Mouse (Mus musculus) E14TG2a.4 (cell line): Measurements from ENCODE around the gene Gucy2g.

Experiments
- H3K27me3 ChIP-seq: 2 replicates; pipeline ENCODE4 v1.6.1; 2014; ENCODE audit warnings: low read length, control low read depth; ENCODE audit not compliant: insufficient read depth
- H3K36me3 ChIP-seq: 2 replicates; pipeline ENCODE4 v1.6.1; 2014; ENCODE audit warnings: low read length, control low read depth; ENCODE audit not compliant: insufficient read depth
- H3K4me1 ChIP-seq: replicated peaks from 2 replicates; pipeline ENCODE4 v1.6.1; 2014; ENCODE audit warnings: low read depth, low read length, control low read depth
- H3K4me3 ChIP-seq: replicated peaks from 2 replicates; pipeline ENCODE4 v1.5.1; 2014; ENCODE audit warnings: mild to moderate bottlenecking, low read length
- H3K9me3 ChIP-seq: 2 replicates; pipeline ENCODE4 v1.6.1; 2014; ENCODE audit warnings: low read length, control low read depth
- CTCF ChIP-seq: conservative IDR thresholded peaks from 2 replicates; pipeline ENCODE4 v1.5.1; 2014; ENCODE audit warnings: low read length
- NANOG ChIP-seq: IDR thresholded peaks from 2 replicates; pipeline ENCODE4 v1.6.1; 2014; ENCODE audit warnings: borderline replicate concordance, low read length, mixed read lengths
- POU5F1 ChIP-seq: IDR thresholded peaks from 2 replicates; pipeline ENCODE4 v1.6.1; 2014; ENCODE audit warnings: low read length, borderline replicate concordance

Gene Gucy2g

DNA sequence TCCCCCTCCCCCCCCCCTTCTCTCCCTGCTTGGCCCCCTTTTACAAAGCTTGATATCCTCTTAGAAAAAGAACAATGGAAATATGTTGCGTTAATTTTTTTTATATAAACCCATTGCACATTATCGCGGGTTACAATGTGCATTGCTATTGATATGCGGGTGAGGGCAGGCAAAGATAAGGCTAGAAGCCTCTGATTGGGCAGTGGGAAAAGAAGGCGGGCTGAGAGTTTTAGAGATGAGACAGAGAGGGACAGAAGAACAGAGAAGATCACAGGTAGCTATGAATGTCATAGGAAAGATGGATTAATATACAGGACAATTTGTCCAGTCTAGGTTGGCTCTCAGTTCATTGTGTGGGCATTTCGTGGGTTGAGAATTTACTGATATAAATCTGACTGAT lies 33.8 kb downstream of the Gucy2g start:
- H3K4me3 ChIP-seq, result no peak overlapping the region
- peaks cover 10% of the 10 kb centered on the region for H3K27me3 ChIP-seq
- peaks cover 10% of the 10 kb centered on the region for H3K4me1 ChIP-seq
- no peaks in the 10 kb centered on the region for H3K36me3 ChIP-seq
- no peak for TF ChIP-seq POU5F1
- no peak for TF ChIP-seq NANOG
- TF ChIP-seq CTCF, result no peak
- no peaks in the 10 kb centered on the region for H3K9me3 ChIP-seq

DNA sequence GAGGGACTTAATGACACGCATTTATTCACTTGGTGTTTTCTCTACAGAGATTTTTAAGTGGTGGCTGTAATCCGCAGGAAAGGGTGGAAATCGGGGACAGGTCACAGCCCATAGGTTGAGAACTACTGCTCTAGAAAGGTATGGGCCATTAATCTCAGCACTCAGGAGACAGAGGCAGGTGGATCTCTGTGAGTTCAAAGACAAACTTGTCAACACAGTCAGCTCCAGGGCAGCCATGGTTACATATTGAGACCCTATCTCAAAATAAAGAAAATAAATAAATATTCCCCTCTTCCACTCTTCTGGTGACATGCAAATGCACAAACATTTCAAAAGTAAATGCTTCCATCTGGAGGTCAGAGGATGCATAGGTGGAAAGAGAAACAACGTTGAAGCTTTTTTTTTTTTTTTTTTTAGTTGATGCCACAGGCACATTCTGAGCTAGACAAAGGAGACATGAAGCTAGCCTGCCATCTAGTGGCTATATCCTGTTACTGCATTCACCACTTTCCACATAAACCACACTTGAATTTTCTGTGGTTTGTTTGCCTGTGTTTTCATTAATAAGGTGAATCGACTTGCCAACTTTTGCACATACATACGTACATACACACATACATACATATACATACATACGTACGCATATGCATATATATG lies 34.4 kb downstream of the Gucy2g start:
- Histone ChIP-seq H3K4me3 (no peak overlapping the region), H3K4me1 (peaks cover 10% of the 10 kb centered on the region), H3K27me3 (peaks cover 10% of the 10 kb centered on the region), H3K9me3 (no peaks in the 10 kb centered on the region), H3K36me3 (no peaks in the 10 kb centered on the region)
- no peak for TF ChIP-seq POU5F1
- TF ChIP-seq CTCF, result peak; percentile 88

DNA sequence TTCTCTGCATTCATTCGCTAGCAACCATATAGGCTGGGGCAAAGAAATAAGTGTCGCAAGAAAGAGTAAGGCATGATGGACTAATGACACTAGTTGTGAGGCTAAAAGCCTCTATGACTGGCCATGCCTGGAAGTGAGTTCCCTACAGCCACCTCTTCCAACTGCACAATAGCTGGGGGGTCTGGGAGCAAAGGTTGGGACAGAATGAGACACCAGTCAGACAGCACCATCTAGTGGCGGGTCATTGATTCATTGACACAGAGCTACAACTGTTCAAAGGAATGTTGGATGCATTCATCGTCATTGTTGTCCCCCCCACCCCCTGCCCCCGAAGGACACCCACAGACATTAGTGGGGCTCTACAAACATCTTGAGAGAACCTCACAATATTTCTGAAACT lies 42.7 kb downstream of the Gucy2g start:
- Histone ChIP-seq H3K4me1 (peaks cover 11% of the 10 kb centered on the region), H3K4me3 (no peak overlapping the region), H3K27me3 (no peaks in the 10 kb centered on the region), H3K9me3 (no peaks in the 10 kb centered on the region), H3K36me3 (no peaks in the 10 kb centered on the region)
- TF ChIP-seq CTCF, result peak; percentile 43
- TF ChIP-seq POU5F1, result no peak
- TF ChIP-seq NANOG, result no peak

DNA sequence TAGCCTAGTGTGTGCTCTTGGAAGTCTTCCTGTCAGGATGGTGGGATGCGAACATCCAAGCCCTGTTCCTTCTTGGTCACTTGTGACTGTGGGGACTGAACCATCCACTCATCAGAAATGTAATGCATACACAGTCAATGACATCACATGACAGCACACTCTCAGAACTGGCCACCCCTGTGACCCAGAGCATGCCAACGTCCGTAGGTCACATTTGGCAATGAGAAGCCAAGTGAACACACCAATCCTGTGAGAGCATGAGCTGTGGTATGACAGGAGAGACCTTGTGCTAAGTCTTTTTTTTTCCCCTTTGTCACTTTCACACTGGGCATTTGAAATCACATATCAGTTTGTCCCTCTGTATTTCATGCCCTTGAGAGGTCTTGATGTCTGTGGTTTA lies 45.5 kb downstream of the Gucy2g start:
- TF ChIP-seq CTCF, result no peak
- no peak for TF ChIP-seq POU5F1
- TF ChIP-seq NANOG, result no peak
- no peak overlapping the region for H3K4me3 ChIP-seq

DNA sequence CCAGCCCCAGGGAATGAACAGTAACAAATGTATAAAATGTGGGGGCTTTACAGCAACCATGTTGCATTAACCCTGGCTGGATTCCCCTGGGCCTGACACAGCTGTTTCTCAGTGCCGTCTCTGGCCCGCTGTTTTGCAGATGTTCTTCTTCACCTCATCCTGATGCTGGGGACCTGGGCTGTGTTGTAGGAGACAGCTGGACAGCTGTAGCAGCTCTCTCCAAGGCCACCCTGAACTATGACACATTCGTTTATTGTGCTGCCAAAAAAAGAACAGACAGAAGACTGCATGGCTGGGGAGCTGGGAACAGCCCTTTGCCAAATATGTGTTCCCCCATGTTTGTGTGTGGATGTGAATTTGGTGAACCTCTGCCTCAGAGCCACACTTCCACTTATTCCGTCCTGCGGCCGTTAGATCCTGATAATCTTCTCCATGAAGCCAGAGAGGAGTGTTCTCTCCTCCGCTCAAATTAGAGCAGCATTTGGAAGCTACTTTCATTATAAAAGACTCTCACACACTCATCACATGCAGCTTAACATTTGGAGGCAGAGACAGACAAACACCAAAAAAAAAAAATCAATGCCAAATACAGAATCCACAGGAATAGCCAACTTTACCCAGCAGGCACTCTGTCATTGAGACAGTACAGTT lies 46.4 kb downstream of the Gucy2g start:
- Histone ChIP-seq H3K9me3 (no peaks in the 10 kb centered on the region), H3K4me3 (no peak overlapping the region), H3K27me3 (no peaks in the 10 kb centered on the region), H3K4me1 (peaks cover 11% of the 10 kb centered on the region), H3K36me3 (no peaks in the 10 kb centered on the region)
- no peak for TF ChIP-seq POU5F1
- no peak for TF ChIP-seq CTCF
- TF ChIP-seq NANOG, result no peak

More for the DNA sequence above, 45.5 kb downstream of the Gucy2g start:
- Histone ChIP-seq H3K9me3 (no peaks in the 10 kb centered on the region), H3K4me1 (peaks cover 11% of the 10 kb centered on the region), H3K27me3 (no peaks in the 10 kb centered on the region), H3K36me3 (no peaks in the 10 kb centered on the region)

DNA sequence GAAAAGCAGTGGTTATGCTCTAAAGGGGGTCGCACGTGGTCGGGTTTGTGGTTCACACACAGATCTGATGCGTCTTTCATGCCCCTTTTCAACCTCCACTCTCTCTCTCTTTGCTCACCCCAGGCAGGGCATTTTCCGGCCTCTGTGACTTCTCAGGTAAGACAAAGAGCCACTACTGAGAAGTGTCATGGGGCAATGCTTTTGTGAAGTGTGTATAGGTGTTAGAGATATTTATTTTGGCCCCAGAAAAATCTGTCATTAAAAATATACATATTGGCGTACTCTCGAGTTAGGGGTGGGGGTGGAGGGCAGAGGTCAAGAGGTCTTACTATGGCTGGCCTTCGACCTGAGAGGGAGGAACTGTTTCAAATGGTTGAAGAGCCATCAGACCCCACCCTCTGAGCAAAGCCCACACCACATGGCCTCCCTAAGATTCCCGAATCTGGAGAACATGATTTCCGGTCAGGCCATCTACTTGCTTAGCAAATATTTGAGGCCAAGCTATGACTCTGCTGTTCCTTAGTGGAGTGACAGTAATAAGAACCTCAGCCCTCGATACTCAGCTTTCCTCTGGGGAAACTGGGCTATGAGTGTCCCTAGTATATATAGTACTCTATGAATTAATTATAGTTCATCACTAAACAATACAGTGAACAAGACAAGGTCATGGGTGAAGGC lies 47.2 kb downstream of the Gucy2g start:
- Histone ChIP-seq H3K36me3 (no peaks in the 10 kb centered on the region), H3K4me3 (no peak overlapping the region), H3K4me1 (peaks cover 4% of the 10 kb centered on the region), H3K9me3 (no peaks in the 10 kb centered on the region), H3K27me3 (no peaks in the 10 kb centered on the region)
- TF ChIP-seq NANOG (no peak), POU5F1 (no peak), CTCF (no peak)

DNA sequence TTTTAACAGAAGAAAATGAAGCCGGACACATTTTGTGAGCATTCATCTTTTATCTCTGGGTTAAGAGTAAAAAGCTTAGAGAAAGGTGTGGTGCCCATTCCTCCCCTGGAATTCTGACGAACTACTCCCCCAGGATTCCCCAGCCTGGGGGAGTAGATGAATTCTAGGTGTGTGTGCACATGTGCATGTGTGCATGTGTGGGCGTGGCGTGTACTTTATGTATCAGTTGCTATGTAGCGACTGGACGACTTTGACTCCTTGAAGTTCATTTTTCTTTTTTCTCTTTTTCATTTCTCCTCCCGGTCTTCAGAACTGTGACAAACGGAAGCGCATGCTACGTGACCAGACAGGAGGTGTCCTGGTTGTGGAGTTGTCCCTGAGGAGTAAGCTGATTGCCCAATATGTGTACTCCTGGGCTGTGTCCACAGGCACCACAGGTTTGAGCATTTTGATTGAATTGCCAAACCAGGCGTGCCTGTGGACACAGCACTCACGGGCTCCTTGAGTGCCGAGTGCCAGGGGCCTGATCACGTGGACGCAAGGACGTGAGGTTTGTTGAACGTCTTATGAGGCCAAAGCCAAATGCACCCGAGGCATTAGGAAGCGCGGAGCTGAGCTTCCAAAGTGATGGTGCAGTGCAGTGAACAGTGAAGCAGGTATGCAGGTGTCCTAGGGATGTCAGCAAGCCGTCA lies 48.6 kb downstream of the Gucy2g start:
- H3K36me3 ChIP-seq, result no peaks in the 10 kb centered on the region
- TF ChIP-seq NANOG (no peak), POU5F1 (no peak), CTCF (no peak)
- no peaks in the 10 kb centered on the region for H3K27me3 ChIP-seq
- H3K4me3 ChIP-seq, result no peak overlapping the region
- no peaks in the 10 kb centered on the region for H3K4me1 ChIP-seq
- H3K9me3 ChIP-seq, result no peaks in the 10 kb centered on the region

DNA sequence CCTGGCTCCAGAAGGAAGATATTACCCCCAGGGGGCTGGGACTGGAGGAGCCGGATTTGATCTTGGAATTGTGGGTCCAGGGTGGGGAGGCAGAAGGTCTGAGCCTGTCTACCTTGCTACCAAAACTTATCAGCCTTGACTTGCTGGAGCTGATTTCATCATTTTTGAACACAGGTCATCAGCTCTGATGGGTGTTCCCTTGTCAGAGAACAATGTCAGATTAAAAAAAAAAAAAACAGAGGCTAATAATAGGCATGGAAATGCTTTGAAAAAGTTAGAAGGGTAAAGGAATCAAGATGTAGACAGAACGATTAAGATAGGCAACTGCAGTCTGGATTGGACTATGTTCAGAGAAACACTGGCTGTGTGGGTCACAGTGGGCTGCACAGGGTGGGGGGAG lies 49.4 kb downstream of the Gucy2g start:
- Histone ChIP-seq H3K4me3 (no peak overlapping the region), H3K27me3 (no peaks in the 10 kb centered on the region), H3K4me1 (no peaks in the 10 kb centered on the region), H3K36me3 (no peaks in the 10 kb centered on the region), H3K9me3 (no peaks in the 10 kb centered on the region)
- TF ChIP-seq NANOG, result no peak
- TF ChIP-seq POU5F1, result no peak
